Mouse (Mus musculus): ENCODE data around the gene Rbp1. TPM values are rescaled to one million over a fixed set of nuclear protein-coding genes. Genes with fewer than 3 reads are reported as not detected.

Rbp1 gene
- 1 to 10 TPM; 7.4 to 7.6 TPM for total RNA-seq (2021)

GRCm38 (mm10) chr9:98422656-98423055, at the start of gene Rbp1:
TSS of gene Rbp1 (plus strand) at chr9:98422961.
- DNase-seq (ENCODE audit: low spot score), result no peak
- intact Hi-C loops (cut with DNase I), result no loop called here

- no peak for DNase-seq (ENCODE audit: low spot score)
- intact Hi-C loops (cut with DNase I), result no loop called here
These were observed 49.4 kb upstream of the Rbp1 start for GRCm38 (mm10) chr9:98373358-98373757.

DNA sequence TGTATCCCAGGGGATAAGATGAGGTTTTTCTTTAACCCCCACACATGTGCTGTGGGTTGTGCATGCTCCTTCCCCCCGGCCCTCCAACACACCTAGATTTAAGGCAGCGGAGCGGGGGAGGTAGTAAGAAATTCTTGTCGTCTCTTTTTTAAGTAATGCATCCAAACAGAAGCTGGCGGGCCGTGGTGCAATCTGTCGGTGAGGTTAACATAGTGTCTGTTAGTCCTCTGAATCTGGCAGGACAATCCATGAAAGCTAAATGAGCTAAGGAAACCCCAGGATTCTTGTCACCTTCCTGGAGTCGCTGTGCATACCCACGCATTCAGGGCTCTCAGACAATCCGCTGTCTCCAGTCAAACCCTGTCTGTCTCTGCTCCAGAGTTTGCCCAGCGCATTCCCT, 47.9 kb upstream of the Rbp1 start:
- intact Hi-C loops (cut with DNase I), result no loop called here
- DNase-seq (ENCODE audit: low spot score), result no peak

- intact Hi-C loops (cut with DNase I), result no loop called here
- no peak for DNase-seq (ENCODE audit: low spot score)
These were observed 47.2 kb upstream of the Rbp1 start for GRCm38 (mm10) chr9:98375329-98376170.

DNA sequence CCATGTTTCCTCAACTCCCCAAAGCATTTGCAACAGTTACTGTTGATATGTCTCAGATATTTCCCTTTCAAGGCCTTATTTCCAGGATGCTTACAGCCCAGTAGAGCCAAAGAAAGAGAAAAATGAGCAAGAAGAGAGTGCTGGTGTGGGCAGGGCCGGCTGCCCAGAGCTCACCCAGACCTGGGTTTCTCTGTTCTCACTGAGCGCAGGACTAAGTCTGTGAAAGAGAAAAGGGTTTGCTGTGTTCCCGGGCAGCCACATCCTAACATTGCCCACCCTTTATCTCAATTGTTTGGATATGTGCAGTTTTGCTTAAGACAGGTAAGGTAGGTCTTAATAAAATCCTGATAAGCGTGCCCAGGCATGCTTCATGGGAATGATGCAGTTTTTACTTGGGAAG, 43.0 kb upstream of the Rbp1 start:
- no peak for DNase-seq (ENCODE audit: low spot score)
- intact Hi-C loops (cut with DNase I), result no loop called here

GRCm38 (mm10) chr9:98380593-98380992, 42.2 kb upstream of the Rbp1 start:
- DNase-seq (ENCODE audit: low spot score), result no peak

GRCm38 (mm10) chr9:98387741-98388632, 34.8 kb upstream of the Rbp1 start:
- no peak for DNase-seq (ENCODE audit: low spot score)
- intact Hi-C loops (cut with DNase I), result no loop called here

More at GRCm38 (mm10) chr9:98380593-98380992, 42.2 kb upstream of the Rbp1 start:
- intact Hi-C loops (cut with DNase I), result no loop called here

- intact Hi-C loops (cut with DNase I), result no loop called here
- no peak for DNase-seq (ENCODE audit: low spot score)
These were observed 34.2 kb upstream of the Rbp1 start for GRCm38 (mm10) chr9:98388633-98388965.

DNA sequence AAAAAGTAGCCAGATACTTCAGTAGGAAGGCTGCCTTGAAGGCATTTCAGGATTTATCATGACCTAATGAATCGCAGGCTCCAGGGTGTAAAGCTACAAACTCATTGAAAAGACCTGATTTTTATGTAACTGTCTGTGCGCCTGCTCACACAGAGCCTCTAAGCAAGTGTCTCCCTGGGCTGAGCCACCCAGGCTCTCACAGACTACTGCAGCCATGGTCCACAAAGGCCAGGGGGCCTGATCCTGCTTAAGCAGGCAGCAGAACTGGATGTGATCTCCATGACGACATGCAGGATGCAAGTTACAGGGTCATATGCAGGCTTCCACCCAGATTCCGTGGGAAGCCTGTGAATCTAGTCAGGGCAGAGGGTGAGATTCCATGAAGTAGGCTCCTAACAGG, 29.3 kb upstream of the Rbp1 start:
- intact Hi-C loops (cut with DNase I), result no loop called here
- DNase-seq (ENCODE audit: low spot score), result no peak

GRCm38 (mm10) chr9:98397211-98397610, 25.6 kb upstream of the Rbp1 start:
- no peak for DNase-seq (ENCODE audit: low spot score)
- intact Hi-C loops (cut with DNase I), result no loop called here

GRCm38 (mm10) chr9:98397866-98398265, 24.9 kb upstream of the Rbp1 start:
- intact Hi-C loops (cut with DNase I), result no loop called here

DNA sequence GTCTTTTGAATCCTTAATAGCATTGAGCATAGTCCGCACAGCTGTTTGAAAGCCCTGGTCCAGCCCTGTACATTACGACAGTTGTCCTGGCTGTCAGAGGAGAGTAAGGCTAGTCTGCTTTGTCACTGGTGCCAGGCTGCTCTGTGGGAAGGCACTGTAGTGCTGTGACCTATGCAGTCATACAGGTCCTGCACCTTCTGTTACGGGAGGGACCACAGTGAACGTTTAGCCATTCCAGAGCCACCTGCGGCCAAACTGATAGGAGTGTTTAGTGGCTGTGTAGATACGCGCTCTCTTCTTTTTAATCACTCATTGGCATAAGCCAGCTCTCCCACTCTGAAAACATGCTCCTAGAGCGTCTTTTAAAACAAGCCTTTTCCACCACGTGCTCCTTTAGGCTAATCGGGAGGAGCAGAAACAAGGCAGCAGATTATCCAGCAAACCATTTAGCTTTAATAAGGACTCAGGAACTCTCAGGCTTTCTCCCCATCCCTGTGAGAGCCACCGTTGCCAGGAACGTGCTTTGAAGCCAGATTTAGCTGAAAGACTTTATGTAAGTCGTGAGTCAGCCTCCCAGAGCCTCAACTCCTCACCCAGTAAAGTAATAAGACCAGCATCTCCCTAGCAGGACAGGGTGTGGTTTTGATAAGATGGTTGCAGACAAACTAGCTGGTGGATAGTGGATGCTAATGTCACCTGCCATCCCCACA, 22.4 kb upstream of the Rbp1 start:
- no peak for DNase-seq (ENCODE audit: low spot score)
- intact Hi-C loops (cut with DNase I), result no loop called here

More at GRCm38 (mm10) chr9:98397866-98398265, 24.9 kb upstream of the Rbp1 start:
- no peak for DNase-seq (ENCODE audit: low spot score)

DNA sequence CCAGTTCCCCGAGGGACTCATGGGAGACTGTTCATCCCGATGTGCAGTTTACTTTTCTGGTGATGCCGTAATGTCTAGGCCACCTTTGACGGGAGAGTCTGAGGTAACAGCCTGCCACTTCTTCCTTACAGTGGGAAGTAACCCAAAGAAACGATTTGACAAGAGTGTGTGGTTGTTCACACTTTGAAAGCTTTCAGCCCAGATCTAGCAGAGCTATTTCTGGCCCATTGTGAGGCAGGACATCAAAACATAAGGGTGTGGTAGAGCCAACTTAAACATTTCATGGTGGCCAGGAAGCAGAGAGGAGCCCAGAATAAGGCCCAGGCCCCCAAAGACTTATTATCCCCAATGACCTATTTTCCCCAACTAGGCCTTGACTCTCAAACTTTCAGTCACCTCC, 21.1 kb upstream of the Rbp1 start:
- DNase-seq (ENCODE audit: low spot score), result no peak
- intact Hi-C loops (cut with DNase I), result no loop called here

- no peak for DNase-seq (ENCODE audit: low spot score)
- intact Hi-C loops (cut with DNase I), result loop anchor here (2.0 kb wide), 1 partner anchor 131 kb away; no protein-coding TSS in a partner anchor
These were observed 15.0 kb upstream of the Rbp1 start for GRCm38 (mm10) chr9:98407771-98408170.

DNA sequence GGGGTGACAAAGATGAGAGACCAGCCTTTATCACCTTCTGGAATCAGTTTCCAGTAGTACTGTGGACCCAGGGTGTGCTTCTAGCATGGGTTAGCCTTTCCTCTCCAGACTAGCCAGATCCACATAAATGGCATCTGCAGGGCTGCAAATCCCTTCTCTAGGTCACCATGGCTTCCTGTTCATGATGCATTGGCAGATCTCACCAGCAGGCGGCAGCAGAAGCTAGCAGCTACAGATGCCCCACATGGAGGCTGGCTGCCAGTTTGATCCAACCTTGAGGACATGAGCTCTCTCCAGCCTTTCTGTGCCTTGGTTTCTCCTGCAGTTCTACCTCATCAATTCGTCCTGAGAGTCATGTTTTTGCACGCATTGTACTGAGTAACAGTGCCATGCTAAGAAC, 13.6 kb upstream of the Rbp1 start:
- peak; percentile 19 for DNase-seq (ENCODE audit: low spot score)
- intact Hi-C loops (cut with DNase I), result loop anchor here (2.0 kb wide), 1 partner anchor 130 kb away; no protein-coding TSS in a partner anchor

GRCm38 (mm10) chr9:98415427-98415826, 7.3 kb upstream of the Rbp1 start:
- intact Hi-C loops (cut with DNase I), result no loop called here
- no peak for DNase-seq (ENCODE audit: low spot score)

- intact Hi-C loops (cut with DNase I), result no loop called here
- DNase-seq (ENCODE audit: low spot score), result no peak
These were observed 4.8 kb upstream of the Rbp1 start for GRCm38 (mm10) chr9:98417919-98418318.

DNA sequence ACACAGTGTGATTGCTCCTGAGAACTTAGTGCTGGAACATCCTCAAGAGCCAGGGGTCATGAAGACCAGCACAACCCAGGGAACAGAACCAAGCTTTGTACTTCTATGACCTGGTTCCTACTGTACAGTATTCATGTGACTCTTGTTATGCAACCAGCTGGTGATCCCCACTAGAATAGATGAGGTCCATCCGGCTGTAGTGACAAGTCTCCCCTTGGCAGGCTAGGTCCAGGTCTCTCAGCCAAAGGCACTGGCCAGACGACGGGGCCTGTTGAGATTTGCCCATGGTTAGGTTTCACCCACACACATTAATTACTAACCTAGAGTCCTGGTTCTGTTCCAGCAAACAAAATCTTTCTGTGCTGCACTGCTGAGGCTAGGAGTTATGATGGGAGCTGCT, 4.4 kb upstream of the Rbp1 start:
- no peak for DNase-seq (ENCODE audit: low spot score)
- intact Hi-C loops (cut with DNase I), result no loop called here

DNA sequence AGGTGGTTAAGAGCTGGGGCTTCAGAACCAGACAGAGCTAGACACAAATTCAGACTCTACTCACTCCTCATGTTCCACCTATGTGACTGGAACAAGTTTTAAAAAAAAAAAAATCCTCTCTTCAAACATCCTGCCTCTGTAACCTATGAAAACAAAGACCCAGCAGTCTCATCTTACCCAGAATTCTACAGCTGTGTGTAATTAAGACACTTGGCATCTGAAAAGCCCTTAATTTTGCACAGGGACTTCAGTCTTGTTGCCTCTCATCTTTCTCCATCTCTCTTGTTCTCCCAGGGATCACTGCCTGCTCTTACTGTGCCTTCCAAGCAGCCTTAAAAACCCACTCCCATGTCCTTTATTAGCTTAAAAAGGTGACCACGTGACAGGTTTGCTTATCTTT, 2.1 kb upstream of the Rbp1 start:
- intact Hi-C loops (cut with DNase I), result no loop called here
- DNase-seq (ENCODE audit: low spot score), result no peak

DNA sequence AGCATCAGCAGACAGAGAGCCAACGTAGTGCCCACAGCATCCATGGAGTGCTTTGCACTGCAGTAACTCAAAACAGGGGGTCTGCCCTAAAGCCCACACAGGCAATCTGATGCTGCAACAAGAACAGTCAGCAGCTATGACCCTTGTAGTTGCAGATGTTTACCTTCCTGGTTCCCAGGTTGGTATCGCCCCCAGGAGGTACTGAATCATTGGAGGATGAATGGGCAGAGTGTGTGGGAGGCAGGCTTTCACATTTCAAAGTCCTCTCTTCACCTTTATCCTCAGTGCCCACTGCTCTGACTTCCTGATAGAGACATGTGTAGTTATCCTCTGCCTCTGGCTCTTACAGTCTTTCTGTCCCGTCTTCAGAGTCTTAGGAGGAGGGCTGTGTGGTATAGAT, 858 bp upstream of the Rbp1 start:
- DNase-seq (ENCODE audit: low spot score), result no peak
- intact Hi-C loops (cut with DNase I), result no loop called here
